Mouse (Mus musculus) intestine, embryonic 14.5 days (tissue): ENCODE data around the gene Mtmr11. TPM values are rescaled to one million over a fixed set of nuclear protein-coding genes. Genes with fewer than 3 reads are reported as not detected.

Source experiments
- ATAC-seq: fragments of 200-750 bp; cut with Nextera tagmentation; replicated peaks from 2 replicates; pipeline ENCODE4 v1.8.0; 2017; ENCODE audit warnings: low read depth, moderate number of reproducible peaks, moderate TSS enrichment, moderate library complexity; ENCODE audit not compliant: low FRiP score, low TSS enrichment
- DNase-seq: peaks from one replicate; pipeline ENCODE4 v3.0.0-alpha.2; 2018; ENCODE audit warnings: low spot score
- H3K27ac ChIP-seq: fragments of 300-500 bp; sonication (generic); 2 replicates; pipeline ENCODE4 v1.5.1; 2014; ENCODE audit warnings: low read depth, mild to moderate bottlenecking, control low read depth
- H3K27me3 ChIP-seq: fragments of 300-500 bp; sonication (generic); replicated peaks from 2 replicates; pipeline ENCODE4 v1.6.1; 2014; ENCODE audit warnings: low read length, control low read depth; ENCODE audit not compliant: control insufficient read depth, insufficient read depth
- H3K36me3 ChIP-seq: fragments of 300-500 bp; sonication (generic); 2 replicates; pipeline ENCODE4 v1.6.1; 2014; ENCODE audit warnings: low read length, control low read depth; ENCODE audit not compliant: control insufficient read depth, insufficient read depth
- H3K4me1 ChIP-seq: fragments of 300-500 bp; sonication (generic); replicated peaks from 2 replicates; pipeline ENCODE4 v1.6.1; 2014; ENCODE audit warnings: low read length, control low read depth, mixed read lengths; ENCODE audit not compliant: control insufficient read depth, insufficient read depth
- H3K4me2 ChIP-seq: fragments of 300-500 bp; sonication (generic); 2 replicates; pipeline ENCODE4 v1.6.1; 2014; ENCODE audit warnings: low read length
- H3K4me3 ChIP-seq: fragments of 300-500 bp; sonication (generic); 2 replicates; pipeline ENCODE4 v1.5.1; 2014; ENCODE audit warnings: low read depth, low read length, control low read depth, mixed read lengths
- H3K9ac ChIP-seq: fragments of 300-500 bp; sonication (generic); 2 replicates; pipeline ENCODE4 v1.6.1; 2014; ENCODE audit warnings: mild to moderate bottlenecking, low read length
- H3K9me3 ChIP-seq: fragments of 300-500 bp; sonication (generic); 2 replicates; pipeline ENCODE4 v1.6.1; 2016; ENCODE audit warnings: low read length, control low read depth; ENCODE audit not compliant: control insufficient read depth
- WGBS: fragments of 180-500 bp; shearing (Covaris S2); extraction: QIAGEN DNeasy Blood & Tissue Kit; methylation state at CpG from one replicate; pipeline ENCODE4 v1.1.7; 2014; 5-methylcytosine and 5-hydroxymethylcytosine counted together
- polyA plus RNA-seq: library from polyadenylated mRNA; unstranded; fragments of >200 nt; fragmentation: Nextera tagmentation; extraction: Ambion mirVana; gene quantifications from 2 replicates; pipeline ENCODE4 v1.2.1, GENCODE M21; 2014

Gene Mtmr11
- 27.7 and 28.8 TPM in 2 replicates for polyA plus RNA-seq

DNA sequence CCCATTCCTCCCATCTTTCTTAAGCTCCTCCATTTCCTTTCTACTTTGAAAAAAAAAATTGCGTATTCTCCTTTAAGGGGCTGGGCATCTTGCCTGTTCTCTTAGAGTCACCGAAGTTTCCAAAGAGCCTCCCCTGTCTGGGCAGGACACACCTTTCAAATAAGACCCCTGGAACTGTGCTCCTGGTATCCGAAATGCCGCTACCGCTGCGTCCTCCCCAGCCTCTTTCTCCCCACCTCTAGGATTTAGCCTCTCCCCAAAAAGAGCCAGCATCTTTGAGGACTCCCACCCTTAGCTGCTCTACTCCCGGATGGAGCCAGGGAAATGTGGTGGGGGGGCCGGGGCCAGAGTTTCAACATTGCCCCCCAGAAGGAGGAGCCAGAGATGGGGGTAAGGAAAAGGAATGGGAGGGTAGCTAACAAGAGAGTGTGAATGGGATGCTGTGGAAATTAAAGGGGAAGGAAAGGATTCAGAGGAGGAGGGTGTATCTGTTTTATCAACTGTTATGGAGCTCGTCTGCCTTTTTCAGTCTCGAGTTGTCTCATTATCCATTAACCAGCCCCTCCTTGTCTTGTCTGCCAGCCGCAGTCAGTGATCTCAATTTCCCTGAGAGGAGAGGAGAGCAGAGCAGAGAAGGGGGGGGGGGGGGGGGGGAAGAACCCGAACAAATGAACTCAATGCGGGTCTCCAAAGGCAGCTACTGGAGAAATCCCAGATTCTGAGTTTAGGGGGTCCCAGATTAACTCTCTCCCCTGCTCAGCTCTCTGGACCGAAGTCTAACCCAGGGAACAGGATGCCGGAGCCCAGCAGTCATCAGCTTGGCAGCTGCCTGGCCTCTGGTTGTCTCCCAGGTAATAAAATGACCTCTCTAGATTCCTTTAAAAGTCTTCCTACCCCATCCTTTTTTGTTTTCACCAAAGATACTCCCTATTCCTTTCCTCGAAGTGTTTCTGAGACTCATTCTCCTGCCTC lies at the start of gene Mtmr11:
TSS of gene Mtmr11 (plus strand) at position 136 of the 972 bp plus-strand sequence.
- DNase-seq (peak; percentile 82), ATAC-seq (peak; percentile 14; the same call in 1 of the 2 replicates)
- peak within 1 kb of the TSS; percentile 87 for H3K27ac ChIP-seq
- H3K4me1 ChIP-seq, result peaks cover 23% of the 10 kb centered on the region
- H3K27me3 ChIP-seq, result no peaks in the 10 kb centered on the region
- H3K36me3 ChIP-seq, result peaks cover 8% of the 10 kb centered on the region; the same call in 1 of the 2 replicates
- no peaks in the 10 kb centered on the region for H3K9me3 ChIP-seq
- peak within 1 kb of the TSS; percentile 65 for H3K9ac ChIP-seq
- peak within 1 kb of the TSS; percentile 65 for H3K4me3 ChIP-seq
- 3% methylated on average over 16 of the region's 16 CpGs for WGBS
- peak within 1 kb of the TSS; percentile 96 for H3K4me2 ChIP-seq

DNA sequence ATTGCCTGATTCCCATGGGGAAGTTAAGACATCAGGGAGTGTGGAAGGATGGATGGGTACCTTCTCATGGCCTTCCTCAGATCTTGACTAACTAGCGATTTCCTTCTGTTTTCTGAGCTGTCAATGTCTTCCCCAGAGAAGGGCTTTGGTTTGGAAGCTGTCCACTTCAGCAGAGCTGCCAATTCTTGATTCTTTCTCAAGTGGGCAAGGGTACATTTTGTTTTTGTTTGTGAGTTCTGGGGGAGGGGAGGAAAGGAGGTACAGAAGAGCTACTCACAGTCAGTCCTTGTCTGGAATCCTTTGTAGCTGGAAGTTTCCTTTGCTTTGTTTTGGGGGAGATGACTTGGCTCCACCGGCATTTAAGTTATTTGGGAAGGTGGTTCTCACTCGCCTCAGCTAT lies 48.6 kb upstream of the Mtmr11 start:
- no peak overlapping the region for H3K4me2 ChIP-seq
- no peak overlapping the region for H3K9ac ChIP-seq
- no peaks in the 10 kb centered on the region for H3K4me1 ChIP-seq
- WGBS, result 51% methylated on average over 3 of the region's 3 CpGs
- H3K9me3 ChIP-seq, result no peaks in the 10 kb centered on the region
- no peaks in the 10 kb centered on the region for H3K27me3 ChIP-seq
- H3K27ac ChIP-seq, result no peak overlapping the region
- no peak overlapping the region for H3K4me3 ChIP-seq
- ATAC-seq (no peak), DNase-seq (no peak)
- H3K36me3 ChIP-seq, result 0 out of 2 replicates have a peak, but pooled peaks cover 6% of the 10 kb centered on the region

DNA sequence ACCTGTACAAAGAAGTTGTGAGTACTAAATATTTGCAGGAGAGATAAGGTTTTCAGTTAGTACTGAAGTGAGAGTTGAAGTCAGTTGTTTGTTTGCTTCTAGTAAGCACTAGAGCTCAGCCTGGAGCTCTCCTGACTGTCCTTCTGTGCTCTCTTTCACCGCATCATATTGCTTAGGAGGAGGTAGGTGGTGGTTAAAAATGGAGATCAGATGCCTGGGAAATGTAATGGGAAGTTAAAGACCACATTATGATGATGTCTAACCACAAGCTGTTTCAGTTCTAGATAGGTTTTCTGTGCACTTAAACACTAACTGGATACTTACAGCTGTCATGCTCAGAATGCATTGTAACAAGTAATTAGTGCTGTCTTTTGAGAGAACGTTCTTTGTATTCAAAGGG lies 43.7 kb upstream of the Mtmr11 start:
- no peak overlapping the region for H3K27ac ChIP-seq
- H3K4me3 ChIP-seq, result no peak overlapping the region
- no peak for DNase-seq
- H3K4me2 ChIP-seq, result no peak overlapping the region
- no peaks in the 10 kb centered on the region for H3K36me3 ChIP-seq
- H3K9ac ChIP-seq, result no peak overlapping the region
- WGBS, result 74% methylated on average over 2 of the region's 2 CpGs
- ATAC-seq, result no peak
- H3K27me3 ChIP-seq, result no peaks in the 10 kb centered on the region
- no peaks in the 10 kb centered on the region for H3K4me1 ChIP-seq
- H3K9me3 ChIP-seq, result no peaks in the 10 kb centered on the region

DNA sequence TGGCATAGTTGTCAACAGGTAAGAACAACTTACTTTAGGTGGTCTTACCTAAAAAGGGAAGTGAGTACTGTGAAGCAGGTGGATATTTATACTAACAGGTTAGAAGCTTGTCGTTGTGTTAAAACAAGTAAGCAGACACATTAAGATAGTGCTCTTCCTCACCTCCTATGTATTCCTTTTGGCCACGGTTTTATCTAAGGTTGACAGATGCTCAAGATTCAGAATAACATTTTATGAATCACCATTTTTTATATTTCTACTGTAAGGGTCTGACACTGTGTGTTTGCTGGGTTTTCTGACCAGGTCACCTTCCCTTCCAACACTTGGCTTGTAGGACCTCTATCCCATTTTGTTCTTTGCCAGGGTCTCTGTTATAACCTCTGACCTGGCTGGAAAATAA lies 43.1 kb upstream of the Mtmr11 start:
- Histone ChIP-seq H3K9me3 (no peaks in the 10 kb centered on the region), H3K36me3 (no peaks in the 10 kb centered on the region)
- 92% methylated on average over 2 of the region's 2 CpGs for WGBS

DNA sequence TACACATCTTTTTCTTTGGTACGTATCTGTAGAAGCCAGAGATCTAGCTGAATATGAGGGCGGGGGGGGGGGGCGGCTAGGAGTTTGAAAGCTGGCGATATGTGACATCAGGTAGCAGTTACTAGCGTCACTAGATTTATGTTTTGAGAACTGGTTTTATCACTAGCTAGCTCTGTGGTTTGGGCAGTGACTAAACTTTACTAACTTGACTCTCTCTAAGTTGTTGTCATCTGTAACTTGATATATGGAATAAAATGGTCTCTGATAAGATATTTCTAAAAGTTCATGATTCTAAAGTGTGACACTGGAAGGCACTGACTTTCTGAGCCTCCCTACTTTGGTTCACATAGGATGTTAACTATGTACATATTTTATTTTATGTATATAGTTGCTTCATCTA lies 37.6 kb upstream of the Mtmr11 start:
- H3K4me2 ChIP-seq, result no peak overlapping the region
- no peaks in the 10 kb centered on the region for H3K27me3 ChIP-seq
- ATAC-seq (no peak), DNase-seq (no peak)
- no peak overlapping the region for H3K9ac ChIP-seq
- WGBS, result 88% methylated on average over 5 of the region's 5 CpGs
- no peak overlapping the region for H3K27ac ChIP-seq
- H3K4me1 ChIP-seq, result no peaks in the 10 kb centered on the region
- no peaks in the 10 kb centered on the region for H3K36me3 ChIP-seq
- no peaks in the 10 kb centered on the region for H3K9me3 ChIP-seq
- no peak overlapping the region for H3K4me3 ChIP-seq

More for the DNA sequence above, 43.1 kb upstream of the Mtmr11 start:
- Histone ChIP-seq H3K27ac (no peak overlapping the region), H3K4me1 (no peaks in the 10 kb centered on the region), H3K9ac (no peak overlapping the region), H3K4me3 (no peak overlapping the region), H3K27me3 (no peaks in the 10 kb centered on the region), H3K4me2 (no peak overlapping the region)
- ATAC-seq (no peak), DNase-seq (no peak)

DNA sequence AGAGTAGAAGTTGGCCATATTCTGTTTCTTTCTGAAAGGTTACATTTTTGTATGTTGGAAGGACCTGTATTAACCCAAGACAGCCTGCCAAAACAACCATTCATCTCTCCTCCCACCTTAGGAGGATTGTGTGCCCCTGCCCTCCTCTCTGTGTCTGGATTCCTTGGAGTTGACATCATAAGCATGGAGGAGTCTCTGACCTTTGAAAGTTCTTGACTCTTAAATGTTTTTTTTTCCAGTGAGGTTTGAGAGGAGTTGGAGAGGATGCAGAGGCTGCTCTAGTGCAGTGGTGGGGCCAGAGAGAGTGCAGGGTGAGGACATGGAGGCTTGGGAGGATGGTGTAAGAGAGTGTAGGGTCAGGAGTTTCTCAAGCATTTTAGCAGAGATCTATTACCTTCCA lies 33.7 kb upstream of the Mtmr11 start:
- ATAC-seq, result no peak
- Histone ChIP-seq H3K4me3 (no peak overlapping the region), H3K36me3 (no peaks in the 10 kb centered on the region), H3K4me1 (0 out of 2 replicates have a peak, but pooled peaks cover 3% of the 10 kb centered on the region), H3K9me3 (no peaks in the 10 kb centered on the region), H3K27me3 (no peaks in the 10 kb centered on the region), H3K4me2 (no peak overlapping the region), H3K9ac (no peak overlapping the region), H3K27ac (no peak overlapping the region)
- DNase-seq, result no peak

DNA sequence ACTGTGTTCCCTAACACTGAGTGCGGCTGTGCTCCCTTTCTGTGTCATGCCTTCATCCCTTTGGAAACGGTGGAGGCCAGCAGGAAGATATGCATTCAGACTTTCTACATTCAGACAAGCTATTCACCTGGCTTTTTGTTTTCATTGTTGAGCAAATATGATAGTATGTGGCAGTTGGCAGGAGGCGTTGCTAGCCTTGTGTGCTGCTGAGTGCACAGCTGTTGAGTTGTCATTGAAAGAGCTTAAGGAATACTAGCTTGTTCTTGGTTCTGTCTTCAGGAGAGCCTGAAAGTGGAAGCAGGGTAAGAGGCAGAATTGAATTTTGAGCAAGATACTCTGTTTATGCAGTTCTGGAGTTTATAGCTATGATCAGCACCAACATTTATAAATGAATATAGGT lies 29.3 kb upstream of the Mtmr11 start:
- no peak for DNase-seq
- H3K9ac ChIP-seq, result no peak overlapping the region
- H3K9me3 ChIP-seq, result no peaks in the 10 kb centered on the region
- 0 out of 2 replicates have a peak, but pooled peaks cover 5% of the 10 kb centered on the region for H3K4me1 ChIP-seq
- no peak overlapping the region for H3K4me2 ChIP-seq
- H3K27me3 ChIP-seq, result no peaks in the 10 kb centered on the region
- H3K36me3 ChIP-seq, result peaks cover 10% of the 10 kb centered on the region
- 79% methylated on average over 3 of the region's 3 CpGs for WGBS
- no peak overlapping the region for H3K4me3 ChIP-seq
- no peak overlapping the region for H3K27ac ChIP-seq
- no peak for ATAC-seq

DNA sequence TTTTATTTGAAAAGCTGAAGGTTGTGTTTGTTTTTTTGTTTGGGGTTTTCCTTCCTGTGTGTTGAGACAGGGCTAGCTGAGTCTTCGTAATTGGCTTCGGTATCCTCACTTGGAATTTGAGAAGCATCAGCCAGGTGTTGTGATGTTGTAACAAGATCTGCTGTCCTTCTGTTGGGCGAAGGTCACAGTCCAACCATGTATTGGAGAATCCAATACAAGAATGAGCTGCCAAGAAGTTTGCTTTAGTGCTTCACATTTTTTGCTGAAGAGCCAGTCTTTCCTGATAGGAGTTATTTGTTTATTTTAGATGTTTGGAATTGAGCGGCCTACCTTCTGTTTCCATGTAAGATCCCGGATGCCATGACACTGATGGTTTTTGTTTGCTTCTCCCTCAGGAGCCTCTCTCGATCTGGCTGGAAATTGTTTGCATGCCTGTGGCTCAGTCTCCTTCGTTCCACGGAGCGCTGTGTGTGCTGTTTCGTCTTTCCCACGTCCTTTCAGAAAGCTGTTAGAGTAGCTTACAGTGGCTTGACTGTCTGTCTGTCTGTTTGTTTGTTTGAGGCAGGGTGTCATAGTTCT lies 28.4 kb upstream of the Mtmr11 start:
- Histone ChIP-seq H3K4me3 (no peak overlapping the region), H3K9me3 (no peaks in the 10 kb centered on the region), H3K4me2 (no peak overlapping the region), H3K27me3 (no peaks in the 10 kb centered on the region), H3K27ac (no peak overlapping the region), H3K9ac (no peak overlapping the region), H3K4me1 (0 out of 2 replicates have a peak, but pooled peaks cover 5% of the 10 kb centered on the region), H3K36me3 (peaks cover 18% of the 10 kb centered on the region)
- ATAC-seq (no peak), DNase-seq (no peak)
- 42% methylated on average over 11 of the region's 11 CpGs for WGBS
